Mouse (Mus musculus) heart, postnatal 14 days (tissue): ENCODE results near the gene Tmem125. TPM values are rescaled to one million over a fixed set of nuclear protein-coding genes. Genes with fewer than 3 reads are reported as not detected.

Experiments used
- DNase-seq, 2 experiments: peaks; one replicate each; pipeline ENCODE4 v3.0.0; 2021 to 2022
- intact Hi-C: fragments of 180-260 bp; cut with DNase I; formaldehyde crosslinking; loops from one replicate; pipeline ENCODE4 v1.15.1; 2025
- total RNA-seq, 2 experiments: library from RNA; stranded (reverse); gene quantifications; 2 replicates each; pipeline ENCODE4 v1.2.3; 2021

Tmem125 gene
- total RNA-seq, 2 experiments from 2014 or later, result 0.22 to 0.26 TPM

DNA sequence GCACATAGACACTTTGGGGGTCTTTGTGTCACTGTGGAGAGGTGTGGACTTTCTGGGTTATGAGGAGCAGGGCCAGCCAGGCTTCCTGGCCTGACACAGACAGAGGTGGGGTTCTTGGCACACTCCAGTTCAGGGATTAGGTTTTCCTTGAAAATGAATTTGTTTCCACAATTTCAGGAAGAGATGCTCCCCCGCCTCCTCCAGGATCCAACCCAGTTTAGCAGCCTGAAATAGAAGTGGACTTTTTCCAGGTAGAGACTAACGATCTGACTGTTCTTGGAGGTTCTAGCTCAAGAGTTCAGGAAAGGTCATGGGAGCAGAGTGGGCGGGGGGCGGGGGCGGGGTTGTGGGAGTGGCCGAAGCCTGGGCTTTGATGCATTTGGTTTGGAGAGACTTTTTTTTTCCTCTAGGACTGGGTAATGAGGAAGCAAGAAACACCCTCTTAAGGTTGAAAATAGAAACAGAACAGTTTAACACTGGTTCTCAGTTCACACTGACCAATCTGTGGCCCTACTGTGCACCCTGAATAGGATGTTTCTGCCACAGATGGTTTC lies 43.6 kb downstream of the Tmem125 start:
- peak in 1 of 2 experiments; percentile 33 for DNase-seq
- intact Hi-C loops, result no loop called here

Other genes with a start within 250 kb of the Tmem125 start
- 10 to 100 TPM; 14.7 TPM for gene Szt2, start 134.8 kb downstream of the Tmem125 start, total RNA-seq
- gene Med8, start 134.7 kb downstream of the Tmem125 start, total RNA-seq, result 10 to 100 TPM; 39.3 to 47.0 TPM
- 10 to 100 TPM; 25.4 to 30.1 TPM for gene Elovl1, start 116.0 kb downstream of the Tmem125 start, total RNA-seq
- gene Cdc20, start 106.7 kb downstream of the Tmem125 start, total RNA-seq, result 10 to 100 TPM in 1 of 2 experiments, 1 to 10 TPM in 1; 8.3 to 12.5 TPM
- gene Mpl, start 86.5 kb downstream of the Tmem125 start, total RNA-seq, result under 1 TPM; 0.10 to 0.17 TPM
- 100 to 1,000 TPM; 101 to 106 TPM for gene Tie1, start 54.0 kb downstream of the Tmem125 start, total RNA-seq
- not detected for gene 2610528J11Rik, start 17.0 kb downstream of the Tmem125 start, total RNA-seq
- under 1 TPM; 0.07 to 0.12 TPM for gene Cfap57, start 76.7 kb upstream of the Tmem125 start, total RNA-seq
- 10 to 100 TPM; 31.4 to 35.2 TPM for gene Ebna1bp2, start 76.8 kb upstream of the Tmem125 start, total RNA-seq
- not detected for gene Olfr62, start 114.9 kb upstream of the Tmem125 start, total RNA-seq
- gene Olfr1342, start 148.7 kb upstream of the Tmem125 start, total RNA-seq, result not detected
- gene Olfr1341, start 159.5 kb upstream of the Tmem125 start, total RNA-seq, result not detected
- gene Olfr1340, start 176.1 kb upstream of the Tmem125 start, total RNA-seq, result not detected
- gene Olfr1339, start 188.1 kb upstream of the Tmem125 start, total RNA-seq, result not detected
- not detected for gene Olfr1338, start 214.7 kb upstream of the Tmem125 start, total RNA-seq
- not detected for gene Olfr1337, start 238.5 kb upstream of the Tmem125 start, total RNA-seq